Mouse (Mus musculus) neural tube, embryonic 14.5 days (tissue): Measurements from ENCODE around the gene Ppp1r37. TPM values are rescaled to one million over a fixed set of nuclear protein-coding genes. Genes with fewer than 3 reads are reported as not detected.
"Not testable (repeated sequence)": the region's sequence is repeated elsewhere in the genome, so short reads cannot be mapped to it uniquely, and the experiment has no call there.

Source experiments
- ATAC-seq: fragments of 200-750 bp; cut with Nextera tagmentation; 2 replicates; pipeline ENCODE4 v1.8.0; 2017; ENCODE audit warnings: low read depth, mild to moderate bottlenecking, moderate TSS enrichment, moderate library complexity
- H3K27ac ChIP-seq: fragments of 300-500 bp; sonication (generic); 2 replicates; pipeline ENCODE4 v1.5.1; 2014; ENCODE audit warnings: low read depth, mild to moderate bottlenecking, control low read depth, low read length, moderate library complexity, mixed read lengths
- H3K27me3 ChIP-seq: fragments of 300-500 bp; sonication (generic); 2 replicates; pipeline ENCODE4 v1.6.1; 2014; ENCODE audit warnings: low read length; ENCODE audit not compliant: control insufficient read depth, insufficient read depth
- H3K36me3 ChIP-seq: fragments of 300-500 bp; sonication (generic); 2 replicates; pipeline ENCODE4 v1.6.1; 2014; ENCODE audit warnings: low read length, mixed read lengths; ENCODE audit not compliant: control insufficient read depth, insufficient read depth
- H3K4me1 ChIP-seq: fragments of 300-500 bp; sonication (generic); 2 replicates; pipeline ENCODE4 v1.6.1; 2014; ENCODE audit warnings: low read length; ENCODE audit not compliant: control insufficient read depth, insufficient read depth
- H3K4me2 ChIP-seq: fragments of 300-500 bp; sonication (generic); 2 replicates; pipeline ENCODE4 v1.6.1; 2014; ENCODE audit warnings: mild to moderate bottlenecking, low read depth, low read length, control low read depth
- H3K4me3 ChIP-seq: fragments of 300-500 bp; sonication (generic); 2 replicates; pipeline ENCODE4 v1.5.1; 2014; ENCODE audit warnings: low read depth, low read length, control low read depth, mixed read lengths
- H3K9ac ChIP-seq: fragments of 300-500 bp; sonication (generic); replicated peaks from 2 replicates; pipeline ENCODE4 v1.6.1; 2014; ENCODE audit warnings: low read depth, mild to moderate bottlenecking, control low read depth, low read length, mixed read lengths
- H3K9me3 ChIP-seq: fragments of 300-500 bp; sonication (generic); 2 replicates; pipeline ENCODE4 v1.6.1; 2016; ENCODE audit warnings: low read length; ENCODE audit not compliant: control insufficient read depth
- WGBS: fragments of 180-500 bp; shearing (Covaris S2); extraction: QIAGEN DNeasy Blood & Tissue Kit; methylation state at CpG from one replicate; pipeline ENCODE4 v1.1.7; 2014; 5-methylcytosine and 5-hydroxymethylcytosine counted together
- polyA plus RNA-seq: library from polyadenylated mRNA; unstranded; fragments of >200 nt; fragmentation: Nextera tagmentation; extraction: Ambion mirVana; gene quantifications from 2 replicates; pipeline ENCODE4 v1.2.1, GENCODE M21; 2014

Gene Ppp1r37
- 8.1 and 15.8 TPM in 2 replicates for polyA plus RNA-seq

DNA sequence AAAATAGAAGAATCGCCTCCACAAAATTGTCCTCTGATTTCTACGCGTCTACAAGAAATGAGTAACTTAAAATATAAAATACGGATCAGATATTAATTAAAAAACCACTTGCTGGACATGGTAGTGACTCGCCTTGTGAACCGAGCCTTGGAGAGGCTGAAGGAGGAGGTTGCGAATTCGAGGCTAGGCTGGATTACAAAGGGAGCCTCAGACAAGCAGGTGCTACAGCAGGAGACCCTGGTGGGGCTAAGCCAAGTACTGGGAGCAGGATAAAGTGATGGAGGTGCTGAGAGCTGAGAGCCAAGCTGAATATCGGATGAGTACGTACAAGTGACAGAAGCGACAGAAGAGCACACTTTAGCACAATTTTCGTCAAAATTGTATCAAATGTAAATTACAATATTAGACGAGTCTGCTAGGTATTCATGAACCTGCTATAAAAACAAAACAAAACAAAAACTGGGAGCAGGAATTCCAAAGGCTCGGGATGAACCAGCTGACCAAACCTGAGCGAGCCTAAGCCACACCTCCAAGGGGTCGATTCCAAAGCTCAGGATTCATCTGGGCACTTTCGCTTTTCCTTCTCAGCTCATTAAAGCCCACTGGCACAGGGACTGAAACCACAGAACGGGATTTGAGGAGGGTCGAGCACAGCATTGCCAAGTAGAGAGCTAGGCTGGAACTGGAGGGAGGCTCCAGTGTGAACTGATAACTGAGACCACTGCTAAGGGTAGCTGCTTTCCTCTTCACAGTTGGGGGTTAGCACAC is at the start of gene Ppp1r37:
Gene Ppp1r37 (minus strand): TSS at position 434 of the 768 bp plus-strand sequence.
- peak within 1 kb of the TSS; percentile 87 for H3K9ac ChIP-seq
- H3K4me3 ChIP-seq, result peak within 1 kb of the TSS; percentile 91
- H3K27me3 ChIP-seq, result no peaks in the 10 kb centered on the region
- peaks cover 28% of the 10 kb centered on the region for H3K4me1 ChIP-seq
- H3K36me3 ChIP-seq, result peaks cover 7% of the 10 kb centered on the region; the same call in 1 of the 2 replicates
- H3K27ac ChIP-seq, result peak within 1 kb of the TSS; percentile 94
- 3% methylated on average over 19 of the region's 19 CpGs for WGBS
- H3K9me3 ChIP-seq, result no peaks in the 10 kb centered on the region
- H3K4me2 ChIP-seq, result peak within 1 kb of the TSS; percentile 75
- peak; percentile 44 for ATAC-seq

DNA sequence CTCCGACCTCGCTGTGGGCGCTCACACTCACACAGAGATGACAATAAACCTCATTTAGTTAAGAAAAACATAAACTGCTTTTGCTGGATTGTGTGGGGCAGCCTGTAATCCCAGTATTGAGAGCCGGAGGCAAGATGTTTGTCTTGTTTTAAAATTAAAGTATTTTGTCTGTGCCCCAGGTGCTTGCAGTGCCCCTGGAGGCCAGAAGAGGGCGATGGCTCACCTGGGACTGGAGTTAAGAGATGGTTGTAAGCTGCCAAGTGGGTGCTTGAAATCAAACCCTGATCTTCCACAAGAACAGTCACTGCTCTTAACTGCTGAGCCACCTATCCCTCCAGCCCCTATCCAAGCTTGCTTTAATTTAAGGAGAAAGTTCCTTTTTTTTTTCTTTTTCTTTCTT is 48.1 kb upstream of the Ppp1r37 start:
- 77% methylated on average over 5 of the region's 5 CpGs for WGBS
- Histone ChIP-seq H3K27me3 (no peaks in the 10 kb centered on the region), H3K4me1 (no peaks in the 10 kb centered on the region)

DNA sequence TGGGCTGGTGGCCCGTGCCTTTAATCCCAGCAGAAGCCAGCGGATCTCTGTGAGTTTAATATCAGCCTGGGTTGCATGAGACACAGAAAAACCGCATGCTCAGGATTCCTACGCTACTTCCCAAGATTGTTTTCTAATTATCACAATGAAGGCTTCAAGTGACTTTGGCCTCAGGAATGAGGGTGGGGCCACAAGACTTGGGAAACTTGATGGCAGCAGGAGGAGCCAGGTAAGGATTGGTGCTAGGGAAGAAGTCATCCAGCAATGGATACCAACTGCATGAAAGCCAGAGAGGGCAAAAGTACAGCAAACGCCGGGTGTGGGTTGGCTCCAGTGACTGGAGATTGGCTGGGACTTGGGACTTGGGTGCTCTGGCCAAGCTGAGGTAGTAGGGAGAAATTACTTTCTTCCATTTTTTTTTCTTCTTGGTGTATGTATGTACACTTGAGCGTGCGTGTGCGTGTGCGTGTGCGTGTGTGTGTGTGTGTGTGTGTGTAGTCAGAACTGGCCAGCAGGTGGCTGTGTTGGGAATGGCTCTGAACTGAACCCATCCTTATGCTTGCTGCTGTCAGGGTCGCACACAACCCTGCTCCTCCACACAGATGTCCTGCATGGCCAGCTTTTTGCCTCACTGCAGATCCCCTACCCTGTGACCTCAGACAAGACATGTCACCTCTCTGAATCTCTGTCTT is 46.9 kb upstream of the Ppp1r37 start:
- no peaks in the 10 kb centered on the region for H3K4me1 ChIP-seq
- H3K9me3 ChIP-seq, result no peaks in the 10 kb centered on the region
- H3K36me3 ChIP-seq, result no peaks in the 10 kb centered on the region
- no peak overlapping the region for H3K9ac ChIP-seq
- 93% methylated on average over 12 of the region's 12 CpGs for WGBS
- H3K27ac ChIP-seq, result no peak overlapping the region
- no peak overlapping the region for H3K4me3 ChIP-seq
- no peak for ATAC-seq
- H3K27me3 ChIP-seq, result no peaks in the 10 kb centered on the region
- no peak overlapping the region for H3K4me2 ChIP-seq

More for the DNA sequence above, 48.1 kb upstream of the Ppp1r37 start:
- ATAC-seq, result no peak
- Histone ChIP-seq H3K9ac (no peak overlapping the region), H3K4me3 (no peak overlapping the region), H3K9me3 (no peaks in the 10 kb centered on the region), H3K36me3 (no peaks in the 10 kb centered on the region), H3K4me2 (no peak overlapping the region), H3K27ac (no peak overlapping the region)

DNA sequence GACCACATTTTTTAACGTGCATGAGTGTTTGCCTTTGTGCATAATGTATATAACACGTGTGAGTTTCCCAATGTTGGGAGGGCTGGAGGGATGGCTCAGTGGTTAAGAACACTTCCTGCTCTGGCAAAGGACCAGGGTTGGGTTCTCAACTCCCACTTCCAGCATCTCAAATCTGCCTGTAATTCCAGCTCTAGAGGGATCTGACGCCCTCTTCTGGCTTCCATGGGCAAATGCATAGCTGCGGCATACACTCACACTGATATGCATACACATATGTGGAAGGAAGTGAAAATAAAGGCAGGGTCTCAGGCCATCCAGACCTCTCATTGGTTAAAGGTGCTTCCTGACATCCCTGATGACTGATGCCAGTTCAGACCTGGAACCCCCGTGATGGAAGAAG is 44.4 kb upstream of the Ppp1r37 start:
- 82% methylated on average over 5 of the region's 5 CpGs for WGBS

DNA sequence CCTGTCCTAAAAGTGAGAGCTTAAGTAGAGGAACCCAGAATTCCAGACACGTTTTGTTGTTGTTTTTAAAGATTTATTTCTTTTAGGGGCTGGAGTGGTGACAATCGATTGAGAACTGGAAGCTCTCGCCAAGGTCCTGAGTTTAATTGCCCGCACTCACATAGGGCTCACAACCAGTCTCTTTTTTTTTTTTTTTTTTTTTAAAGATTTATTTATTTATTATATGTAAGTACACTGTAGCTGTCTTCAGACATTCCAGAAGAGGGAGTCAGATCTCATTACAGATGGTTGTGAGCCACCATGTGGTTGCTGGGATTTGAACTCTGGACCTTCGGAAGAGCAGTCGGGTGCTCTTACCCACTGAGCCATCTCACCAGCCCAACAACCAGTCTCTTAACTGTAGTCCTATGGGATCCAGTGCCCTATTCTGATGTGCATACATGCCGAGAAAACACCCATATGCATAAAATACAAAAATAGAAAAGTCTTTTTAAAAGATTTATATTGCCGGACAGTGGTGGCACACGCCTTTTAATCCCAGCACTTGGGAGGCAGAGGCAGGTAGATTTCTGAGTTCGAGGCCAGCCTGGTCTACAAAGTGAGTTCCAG is 41.8 kb upstream of the Ppp1r37 start:
- peak overlapping the region; percentile 97 for H3K4me3 ChIP-seq
- peak overlapping the region; percentile 96 for H3K4me2 ChIP-seq
- peaks cover 17% of the 10 kb centered on the region for H3K4me1 ChIP-seq
- not testable (repeated sequence) for H3K27me3 ChIP-seq, H3K9me3 ChIP-seq
- peaks cover 13% of the 10 kb centered on the region for H3K36me3 ChIP-seq
- 60% methylated on average over 10 of the region's 10 CpGs for WGBS
- H3K9ac ChIP-seq, result peak overlapping the region; percentile 93
- H3K27ac ChIP-seq, result peak overlapping the region; percentile 72
- ATAC-seq, result peak; percentile 19; the same call in 1 of the 2 replicates

More for the DNA sequence above, 44.4 kb upstream of the Ppp1r37 start:
- no peak overlapping the region for H3K4me3 ChIP-seq
- no peak overlapping the region for H3K27ac ChIP-seq
- H3K9me3 ChIP-seq, result no peaks in the 10 kb centered on the region
- no peak overlapping the region for H3K9ac ChIP-seq
- no peak for ATAC-seq
- no peak overlapping the region for H3K4me2 ChIP-seq
- no peaks in the 10 kb centered on the region for H3K27me3 ChIP-seq
- no peaks in the 10 kb centered on the region for H3K36me3 ChIP-seq
- H3K4me1 ChIP-seq, result peaks cover 13% of the 10 kb centered on the region

DNA sequence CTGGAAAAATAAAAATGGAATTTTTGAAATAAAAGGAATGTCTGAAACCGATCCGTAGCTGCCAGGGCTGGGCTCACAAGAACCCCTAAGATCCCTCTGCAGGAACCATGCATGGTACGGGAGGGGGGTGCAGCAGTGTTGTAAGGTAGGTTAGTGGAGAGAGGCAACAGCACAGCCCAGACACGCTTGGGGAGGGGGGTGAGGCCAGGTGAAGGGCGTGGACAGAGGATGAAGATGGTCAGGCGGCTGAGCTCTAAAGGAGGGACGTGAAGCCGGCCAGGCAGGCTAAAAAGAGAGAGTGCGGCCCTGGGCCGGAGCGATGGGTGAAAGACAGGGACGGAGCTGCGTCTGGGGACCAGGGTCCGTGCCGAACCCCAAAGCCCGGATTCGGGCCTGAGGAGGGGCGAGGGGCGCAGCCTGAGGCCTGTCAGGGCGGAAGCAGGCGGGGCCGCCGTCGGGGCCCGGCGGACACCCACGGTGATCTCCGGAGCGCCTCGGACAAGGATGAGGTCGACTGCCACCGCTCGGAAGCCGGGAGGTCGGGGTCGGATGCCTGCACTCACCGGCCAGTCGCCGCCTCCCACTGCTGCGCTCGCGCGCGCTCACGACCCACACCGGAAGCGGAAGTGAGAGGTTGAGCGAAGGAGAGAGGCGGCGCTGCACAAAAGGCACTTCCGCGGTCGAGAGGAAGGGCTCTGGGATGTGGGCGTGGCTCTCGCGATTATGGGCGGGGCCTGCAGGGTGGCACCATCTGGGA is 41.2 kb upstream of the Ppp1r37 start, which contains the start of gene Clasrp:
Gene Clasrp (minus strand): TSS at position 638 of the 757 bp plus-strand sequence.
- Histone ChIP-seq H3K4me3 (peak within 1 kb of the TSS; percentile 97), H3K9me3 (no peaks in the 10 kb centered on the region), H3K27ac (peak within 1 kb of the TSS; percentile 72), H3K27me3 (no peaks in the 10 kb centered on the region), H3K9ac (peak within 1 kb of the TSS; percentile 93), H3K4me1 (peaks cover 17% of the 10 kb centered on the region), H3K4me2 (peak within 1 kb of the TSS; percentile 96), H3K36me3 (peaks cover 13% of the 10 kb centered on the region)
- 2% methylated on average over 57 of the region's 57 CpGs for WGBS
- ATAC-seq, result peak; percentile 91

DNA sequence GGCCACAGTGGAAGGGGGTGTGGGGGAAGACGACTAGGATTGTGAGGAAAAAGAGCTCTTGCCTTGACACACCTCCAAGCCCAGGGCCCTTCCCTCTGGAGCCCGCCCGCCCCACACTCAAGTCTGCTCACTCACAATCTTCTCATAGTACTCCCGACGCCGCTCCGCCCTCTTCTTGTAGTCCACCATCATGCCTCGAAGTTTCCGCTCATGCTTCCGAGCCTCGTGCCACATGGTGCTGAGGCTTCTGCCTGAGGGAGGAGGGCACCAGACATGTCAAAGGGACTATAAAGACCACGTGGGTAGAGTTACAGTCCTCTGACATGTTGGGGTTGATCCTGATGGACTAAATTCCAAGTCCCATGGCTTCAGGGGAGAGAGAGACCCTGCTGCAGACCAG is 40.2 kb upstream of the Ppp1r37 start:
- H3K4me2 ChIP-seq, result peak overlapping the region; percentile 96
- peaks cover 17% of the 10 kb centered on the region for H3K36me3 ChIP-seq
- H3K27ac ChIP-seq, result no peak overlapping the region
- H3K9ac ChIP-seq, result no peak overlapping the region
- WGBS, result 84% methylated on average over 12 of the region's 12 CpGs
- peak overlapping the region; percentile 97 for H3K4me3 ChIP-seq
- no peak for ATAC-seq
- H3K4me1 ChIP-seq, result peaks cover 17% of the 10 kb centered on the region
- no peaks in the 10 kb centered on the region for H3K27me3 ChIP-seq
- no peaks in the 10 kb centered on the region for H3K9me3 ChIP-seq

DNA sequence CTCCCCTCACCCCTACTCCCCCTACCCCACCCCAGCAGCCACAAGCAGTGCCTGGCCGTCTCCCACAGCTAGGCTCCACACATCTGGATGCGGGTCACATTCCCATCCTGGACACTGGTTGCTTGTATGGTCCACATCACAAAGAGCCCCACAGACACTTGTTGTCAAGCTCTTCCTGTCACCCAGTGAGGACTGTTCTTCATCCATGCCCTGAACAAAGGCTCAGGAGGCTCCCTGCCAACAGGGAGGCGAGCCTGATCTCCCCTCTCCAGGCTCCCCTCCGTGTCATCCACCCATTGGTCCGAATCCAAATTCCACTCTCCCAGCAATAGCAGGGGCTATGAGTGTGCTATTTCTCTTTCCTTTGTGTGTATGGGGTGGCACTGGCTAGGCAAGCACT is 37.7 kb upstream of the Ppp1r37 start:
- WGBS, result 35% methylated on average over 5 of the region's 5 CpGs
- Histone ChIP-seq H3K4me2 (no peak overlapping the region), H3K36me3 (peaks cover 19% of the 10 kb centered on the region), H3K9ac (no peak overlapping the region), H3K9me3 (no peaks in the 10 kb centered on the region), H3K4me1 (peaks cover 17% of the 10 kb centered on the region), H3K27ac (peak overlapping the region; percentile 67), H3K4me3 (no peak overlapping the region), H3K27me3 (no peaks in the 10 kb centered on the region)
- peak; percentile 69; the same call in 1 of the 2 replicates for ATAC-seq
